Mouse (Mus musculus) adrenal gland, adult 18-20 months (tissue): Measurements from ENCODE around the gene Tmem169. TPM values are rescaled to one million over a fixed set of nuclear protein-coding genes. Genes with fewer than 3 reads are reported as not detected.

Experiments
- DNase-seq, 2 experiments: peaks; one replicate each; pipeline ENCODE4 v3.0.0; 2021 to 2022; ENCODE audit warnings: low spot score in 2 of 2
- total RNA-seq, 2 experiments: library from RNA; stranded (reverse); gene quantifications; 1 replicate in 1 of 2; 2 replicates in 1 of 2; pipeline ENCODE4 v1.2.3; 2021

Gene Tmem169
- total RNA-seq, 2 experiments from 2014 or later: 0.33 to 0.48 TPM

DNA sequence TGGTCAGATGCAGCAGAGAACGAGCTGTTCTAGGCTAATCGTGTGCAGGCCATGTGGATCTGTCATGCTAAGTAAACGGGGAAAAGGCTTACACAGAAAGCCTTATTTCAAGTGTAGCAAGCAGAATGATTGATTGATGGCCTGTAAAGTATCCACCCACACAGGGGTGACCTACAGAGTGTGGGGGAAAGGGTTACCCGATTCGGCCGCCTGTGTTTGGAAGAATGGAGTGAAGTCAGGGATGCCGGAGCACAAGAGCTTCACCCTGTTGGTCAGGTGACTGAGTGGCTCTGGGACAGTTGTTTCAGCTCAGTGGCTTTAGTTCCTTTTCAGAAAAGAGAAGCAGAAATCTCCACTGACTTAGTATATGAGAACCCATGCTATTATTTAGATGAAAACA, 32.7 kb downstream of the Tmem169 start:
- no peak for DNase-seq

DNA sequence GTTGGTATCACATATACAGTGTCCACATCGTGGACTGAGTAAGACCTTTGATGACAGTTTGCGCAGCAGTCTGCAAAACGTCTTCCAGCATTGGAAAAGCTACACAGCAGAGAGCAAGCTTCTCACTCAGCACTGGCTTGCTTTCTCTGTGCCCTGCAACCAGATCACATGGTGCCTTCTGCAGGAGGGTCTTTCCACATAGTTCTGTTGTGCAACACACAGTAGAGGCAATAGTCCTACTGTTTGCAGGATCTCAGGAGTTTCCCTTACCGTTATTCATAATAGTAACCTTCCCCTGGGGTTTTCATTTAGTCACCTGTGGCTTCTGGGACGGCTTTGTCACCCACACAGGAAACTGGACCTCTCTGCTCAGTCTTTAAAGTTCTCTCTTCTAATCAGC, 36.6 kb downstream of the Tmem169 start:
- DNase-seq: no peak

DNA sequence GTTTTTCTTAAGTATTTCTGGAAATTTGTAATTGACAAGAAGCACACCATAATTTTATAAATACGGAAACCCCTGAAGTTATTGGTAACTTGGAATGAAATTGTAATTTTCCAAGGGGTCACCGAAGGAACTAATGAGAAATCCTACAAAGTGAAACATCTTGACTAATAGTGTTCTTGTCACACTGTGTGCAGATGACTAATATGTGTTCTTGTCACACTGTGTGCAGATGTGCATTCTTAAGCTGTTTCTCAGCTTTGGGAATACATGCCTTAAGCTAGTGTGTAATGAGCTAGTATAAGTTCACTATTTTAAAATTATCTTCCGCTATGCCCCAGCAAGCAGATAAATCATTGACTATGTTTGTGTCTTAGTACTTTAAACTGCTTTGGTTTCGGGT, 39.1 kb downstream of the Tmem169 start:
- no peak for DNase-seq

DNA sequence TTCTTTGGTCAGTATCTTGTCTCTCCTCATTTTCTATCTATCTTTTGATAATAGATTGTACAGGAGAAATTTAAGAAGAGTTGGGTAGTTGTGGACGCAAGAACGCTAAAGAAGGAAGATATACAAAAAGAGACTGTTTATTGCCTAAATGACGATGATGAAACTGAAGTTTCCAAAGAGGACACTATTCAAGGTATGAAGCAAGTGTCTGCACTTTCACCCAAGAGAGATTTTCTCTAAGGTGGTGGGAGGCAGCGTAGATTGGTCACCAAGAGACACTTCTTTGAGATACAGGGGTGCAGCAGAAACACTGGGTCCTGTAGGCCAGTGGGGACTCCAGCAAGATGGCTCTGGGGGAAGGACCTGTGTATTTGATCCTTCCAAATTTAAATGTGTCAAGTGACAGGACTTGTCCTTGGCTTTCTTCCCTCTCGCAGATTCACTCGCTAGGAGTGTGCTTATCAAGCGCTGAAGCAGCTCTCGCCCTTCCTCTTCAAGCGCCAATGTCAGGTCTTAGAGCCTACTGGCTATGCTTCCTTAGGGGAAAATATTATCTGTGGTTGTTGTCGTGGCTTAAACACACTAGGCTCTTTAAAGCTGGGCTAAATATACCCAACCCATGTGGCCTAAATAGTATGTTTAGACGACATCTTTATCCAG, 42.1 kb downstream of the Tmem169 start:
- DNase-seq: no peak

DNA sequence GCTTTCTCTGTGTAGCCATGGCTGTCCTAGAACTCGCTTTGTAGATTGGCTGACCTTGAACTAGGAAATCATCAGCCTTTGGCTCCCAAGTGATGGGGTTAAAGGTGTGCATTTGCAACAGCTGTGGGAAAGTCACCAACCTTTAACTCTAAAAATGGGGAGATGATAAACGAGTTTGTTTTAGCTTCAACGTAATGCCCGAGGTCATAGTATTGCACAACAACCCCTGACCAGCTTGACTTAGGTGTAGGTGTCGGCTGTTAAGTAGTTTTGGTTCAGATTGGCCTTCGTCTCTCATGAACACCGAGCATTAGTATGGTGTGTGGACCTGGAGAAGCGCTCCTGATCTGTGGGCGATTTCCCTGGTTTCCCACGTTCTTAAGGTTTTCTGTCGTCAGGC, 50.6 kb downstream of the Tmem169 start:
- DNase-seq: no peak

DNA sequence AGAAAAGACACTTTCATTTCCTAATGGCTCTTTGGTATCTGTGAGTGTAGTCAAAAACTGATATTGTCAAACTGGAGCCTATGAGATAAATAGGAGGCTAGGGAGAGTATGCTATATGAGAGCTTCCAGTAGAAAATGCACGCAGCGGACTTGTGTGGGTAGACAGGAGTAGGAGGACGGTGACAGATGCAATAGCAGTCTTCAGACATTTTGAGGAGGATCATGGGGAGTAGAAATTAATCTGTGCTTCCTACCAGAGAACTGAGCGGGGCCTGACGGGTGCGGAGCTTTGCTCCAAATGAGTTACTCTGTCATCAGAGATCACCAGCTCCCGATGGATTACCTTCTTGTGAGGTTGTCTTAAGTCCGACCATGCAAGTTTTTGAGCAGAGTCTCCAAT, 52.6 kb downstream of the Tmem169 start:
- DNase-seq: no peak

DNA sequence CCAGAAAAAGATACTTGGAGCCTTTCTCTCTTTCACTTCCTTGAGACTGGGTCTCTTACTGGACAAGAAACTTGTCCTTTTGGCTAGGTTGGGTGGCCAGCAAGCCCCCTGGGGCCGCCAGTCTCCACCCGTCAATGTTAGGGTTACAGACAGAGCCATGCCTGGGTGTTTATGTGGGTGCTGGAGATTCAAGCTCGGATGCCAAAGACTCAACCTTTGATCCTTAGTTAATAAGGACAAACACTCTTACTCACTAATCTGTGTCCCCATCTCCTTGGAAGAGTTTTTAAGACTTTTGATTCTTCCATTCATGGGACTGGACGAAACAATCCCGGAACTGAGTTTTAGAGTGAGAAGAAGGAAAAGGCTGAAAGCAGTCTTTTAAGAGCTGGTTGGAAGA, 54.2 kb downstream of the Tmem169 start:
- DNase-seq: no peak

DNA sequence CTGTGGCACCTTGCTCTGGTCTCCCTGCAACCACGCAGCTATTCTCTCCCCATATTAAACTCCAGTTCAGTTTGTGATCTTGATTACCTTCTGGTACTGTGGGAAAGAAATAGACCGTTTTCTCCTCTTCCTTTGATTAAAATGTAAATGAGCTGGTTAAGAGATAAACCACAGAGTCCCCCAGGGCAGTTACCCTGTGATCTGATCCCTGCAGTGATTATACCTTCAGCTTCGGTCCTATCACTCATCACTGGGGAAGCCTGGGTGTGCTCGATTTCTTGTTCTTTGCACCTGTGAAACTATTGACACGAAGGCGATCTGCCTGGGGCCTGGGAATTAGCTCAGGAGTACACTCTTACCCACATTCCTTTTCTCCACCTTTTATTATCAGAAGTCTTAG, 63.7 kb downstream of the Tmem169 start:
- no peak for DNase-seq

Other genes starting within 250 kb of the Tmem169 start
- 1 to 10 TPM; 2.2 to 2.3 TPM for gene Mreg, start 72.1 kb upstream of the Tmem169 start, total RNA-seq
- 10 to 100 TPM; 26.5 to 30.5 TPM for gene Pecr, start 55 bp upstream of the Tmem169 start, total RNA-seq
- gene Xrcc5, start 23.1 kb downstream of the Tmem169 start, total RNA-seq: 10 to 100 TPM; 10.0 to 11.2 TPM